Mouse (Mus musculus) right cerebral cortex, adult 2 months (tissue): ENCODE results near the gene Tesc.

Source experiments
- DNase-seq, 2 experiments: peaks; one replicate each; pipeline ENCODE4 v3.0.0; 2021 to 2022; ENCODE audit warnings: low spot score in 2 of 2

The Tesc gene

GRCm38 (mm10) chr5:118073213-118073773, 45.8 kb downstream of the Tesc start:
- no peak for DNase-seq

GRCm38 (mm10) chr5:118076721-118077592, 49.4 kb downstream of the Tesc start:
- DNase-seq = no peak

- no peak for DNase-seq
Measured at GRCm38 (mm10) chr5:118078550-118078949, 51.0 kb downstream of the Tesc start.

GRCm38 (mm10) chr5:118079354-118079753, 51.8 kb downstream of the Tesc start:
- DNase-seq = peak; percentile 47 to 70

GRCm38 (mm10) chr5:118079839-118080250, 52.3 kb downstream of the Tesc start:
- DNase-seq = no peak

GRCm38 (mm10) chr5:118081374-118081949, 53.9 kb downstream of the Tesc start:
- no peak for DNase-seq

- no peak for DNase-seq
Measured at GRCm38 (mm10) chr5:118081996-118082395, 54.5 kb downstream of the Tesc start.

GRCm38 (mm10) chr5:118083060-118083638, 55.6 kb downstream of the Tesc start:
- DNase-seq = no peak

GRCm38 (mm10) chr5:118084171-118084727, 56.7 kb downstream of the Tesc start:
- no peak for DNase-seq

GRCm38 (mm10) chr5:118085313-118085712, 57.8 kb downstream of the Tesc start:
- no peak for DNase-seq

GRCm38 (mm10) chr5:118086956-118087355, 59.4 kb downstream of the Tesc start:
- DNase-seq = no peak

- no peak for DNase-seq
Measured at GRCm38 (mm10) chr5:118089102-118089501, 61.6 kb downstream of the Tesc start.

GRCm38 (mm10) chr5:118090101-118090500, 62.6 kb downstream of the Tesc start:
- DNase-seq = no peak

- DNase-seq = no peak
Measured at GRCm38 (mm10) chr5:118090837-118091236, 63.3 kb downstream of the Tesc start.

GRCm38 (mm10) chr5:118093321-118094035, 65.9 kb downstream of the Tesc start:
- DNase-seq = no peak

- DNase-seq = no peak
Measured at GRCm38 (mm10) chr5:118095433-118095832, 67.9 kb downstream of the Tesc start.

- DNase-seq = no peak
Measured at GRCm38 (mm10) chr5:118095849-118096248, 68.3 kb downstream of the Tesc start.

- DNase-seq = no peak
Measured at GRCm38 (mm10) chr5:118096317-118096716, 68.8 kb downstream of the Tesc start.

- no peak for DNase-seq
Measured at GRCm38 (mm10) chr5:118099069-118099869, 71.7 kb downstream of the Tesc start.

GRCm38 (mm10) chr5:118099870-118100478, 72.4 kb downstream of the Tesc start:
- no peak for DNase-seq
